In genomic region chr14:73382699-73383098, GRCm38 (mm10) we compare ENCODE assay signal across 8 mouse cellular contexts. TPM values are rescaled to one million over a fixed set of nuclear protein-coding genes. Genes with fewer than 3 reads are reported as not detected.
DNase-seq lines count a peak whose midpoint lies in the region; ATAC-seq and TF ChIP-seq lines count a peak whose summit lies in the region.

No protein-coding gene starts in this region.

- H3K27me3 ChIP-seq in limb, embryonic 11.5 days (ENCODE audit: control insufficient read depth, insufficient read depth, low read length) = no peaks in the 10 kb centered on the region
- H3K27me3 ChIP-seq in limb, embryonic 10.5 days (ENCODE audit: low read depth, poor library complexity, severe bottlenecking) = no peaks in the 10 kb centered on the region
- no peaks in the 10 kb centered on the region for H3K27me3 ChIP-seq in cerebellum, adult 2 months (ENCODE audit: control insufficient read depth, insufficient read depth, low read length)
- no peaks in the 10 kb centered on the region for H3K27me3 ChIP-seq in intestine, embryonic 15.5 days (replicated peaks)

- WGBS in limb, embryonic 11.5 days = 53% methylated on average over 9 of the region's 9 CpGs
- 72% methylated on average over 9 of the region's 9 CpGs for WGBS in limb, embryonic 10.5 days
- WGBS in cerebellum, adult 2 months = 1% methylated on average over 9 of the region's 9 CpGs
- 60% methylated on average over 9 of the region's 9 CpGs for WGBS in intestine, embryonic 15.5 days

- H3K9me3 ChIP-seq in limb, embryonic 11.5 days (ENCODE audit: control insufficient read depth, low read length) = no peaks in the 10 kb centered on the region
- H3K9me3 ChIP-seq in limb, embryonic 10.5 days (replicated peaks) = no peaks in the 10 kb centered on the region
- H3K9me3 ChIP-seq in intestine, embryonic 15.5 days = no peaks in the 10 kb centered on the region

- TF ChIP-seq CTCF in cerebellum, adult 2 months (IDR thresholded peaks at IDR 0.05; ENCODE audit: borderline replicate concordance, insufficient read depth, low read depth, low read length) = no peak

- H3K4me3 ChIP-seq in limb, embryonic 11.5 days (ENCODE audit: low read depth, low read length) = no peak overlapping the region
- no peak overlapping the region for H3K4me3 ChIP-seq in limb, embryonic 10.5 days
- H3K4me3 ChIP-seq in cerebellum, adult 2 months (replicated peaks; ENCODE audit: insufficient read depth, low read depth, low read length) = peak overlapping the region; percentile 93
- H3K4me3 ChIP-seq in intestine, embryonic 15.5 days (replicated peaks) = 0 out of 2 replicates have a peak overlapping the region, but pooled peaks have one; percentile 9

- no peak for DNase-seq in limb, embryonic 11.5 days (ENCODE audit: low spot score)
- no peak for DNase-seq in limb, embryonic 10.5 days (ENCODE audit: low spot score)
- peak; percentile 90 to 93 for DNase-seq in cerebellum, adult 2 months
- peak; percentile 56 to 68 for DNase-seq in gastrocnemius, adult 8-10 months (ENCODE audit: low spot score in 2 of 2)
- DNase-seq in left cerebral cortex, postnatal 10 days (ENCODE audit: extremely low spot score in 1 of 2, low spot score in 2 of 2) = peak; percentile 36 to 38
- no peak for DNase-seq in spleen, adult 18-20 months

- H3K36me3 ChIP-seq in limb, embryonic 11.5 days (ENCODE audit: control insufficient read depth, insufficient read depth, low read length) = no peaks in the 10 kb centered on the region
- H3K36me3 ChIP-seq in limb, embryonic 10.5 days = peaks cover 25% of the 10 kb centered on the region
- H3K36me3 ChIP-seq in intestine, embryonic 15.5 days = peaks cover 6% of the 10 kb centered on the region; the same call in 1 of the 2 replicates

- intact Hi-C loops in left cerebral cortex, postnatal 10 days (cut with DNase I) = loop anchor here (5.0 kb wide), 1 partner anchor 90 kb away; no protein-coding TSS in a partner anchor

- H3K4me2 ChIP-seq in limb, embryonic 11.5 days (ENCODE audit: low read depth, severe bottlenecking) = no peak overlapping the region; the same call in 1 of the 2 replicates
- H3K4me2 ChIP-seq in intestine, embryonic 15.5 days (replicated peaks) = peak overlapping the region; percentile 56

- H3K4me1 ChIP-seq in limb, embryonic 11.5 days (ENCODE audit: control insufficient read depth, insufficient read depth, low read length) = peaks cover 9% of the 10 kb centered on the region
- H3K4me1 ChIP-seq in limb, embryonic 10.5 days = peaks cover 22% of the 10 kb centered on the region
- H3K4me1 ChIP-seq in cerebellum, adult 2 months (ENCODE audit: control insufficient read depth, insufficient read depth, low read length) = peaks cover 20% of the 10 kb centered on the region; the same call in 1 of the 2 replicates
- H3K4me1 ChIP-seq in intestine, embryonic 15.5 days (replicated peaks) = peaks cover 18% of the 10 kb centered on the region

- no peak overlapping the region for H3K9ac ChIP-seq in limb, embryonic 11.5 days (ENCODE audit: low read length)
- no peak overlapping the region for H3K9ac ChIP-seq in intestine, embryonic 15.5 days

- H3K27ac ChIP-seq in limb, embryonic 11.5 days (replicated peaks; ENCODE audit: low read depth, low read length) = 0 out of 2 replicates have a peak overlapping the region, but pooled peaks have one; percentile 4
- H3K27ac ChIP-seq in limb, embryonic 10.5 days = no peak overlapping the region
- peak overlapping the region; percentile 97 for H3K27ac ChIP-seq in cerebellum, adult 2 months (ENCODE audit: insufficient read depth, low read length)
- H3K27ac ChIP-seq in intestine, embryonic 15.5 days = no peak overlapping the region

- TF ChIP-seq POLR2A in cerebellum, adult 2 months (IDR thresholded peaks at IDR 0.05; ENCODE audit: borderline replicate concordance, insufficient read depth, low read length) = peak; percentile 65; the same call in 1 of the 2 replicates

- ATAC-seq in limb, embryonic 11.5 days (ENCODE audit: insufficient number of reproducible peaks, low FRiP score, low TSS enrichment, low read depth) = no peak
- no peak for ATAC-seq in intestine, embryonic 15.5 days
- ATAC-seq in megakaryocyte-erythroid progenitor cell, adult 5-6 weeks (replicated peaks; ENCODE audit: low FRiP score, low TSS enrichment, poor library complexity, severe bottlenecking) = 0 out of 2 replicates have a peak, but pooled peaks have one; percentile 1

RNA-seq across cellular contexts. Expression of gene Itm2b, which starts 2.4 kb away (rescaled TPM):
- polyA plus RNA-seq in limb, embryonic 11.5 days (2014; fragmentation: Nextera tagmentation; extraction: Ambion mirVana) = 335 and 352 TPM in 2 replicates
- 219 and 269 TPM in 2 replicates for polyA plus RNA-seq in limb, embryonic 10.5 days (2016; fragmentation: Nextera tagmentation; extraction: Ambion mirVana)
- 1,793 and 1,993 TPM in 2 replicates for polyA plus RNA-seq in cerebellum, adult 2 months (2012; rRNA removed)
- total RNA-seq in gastrocnemius, adult 8-10 months (2022) = 100 to 1,000 TPM; 232 to 300 (median 269) TPM
- 668 and 678 TPM in 2 replicates for polyA plus RNA-seq in intestine, embryonic 15.5 days (2015; fragmentation: Nextera tagmentation; extraction: Ambion mirVana)
- 100 to 1,000 TPM; 537 to 566 TPM for total RNA-seq in left cerebral cortex, postnatal 10 days (2021)
- total RNA-seq in megakaryocyte-erythroid progenitor cell, adult 5-6 weeks (2014; fragmentation: Nextera tagmentation) = 241 and 252 TPM in 2 replicates
- total RNA-seq in megakaryocyte-erythroid progenitor cell, adult 5-6 weeks (2017) = 431 and 507 TPM in 2 replicates

RNA-seq across cellular contexts. Expression of gene Rb1, which starts 57.1 kb away (rescaled TPM):
- 29.7 and 30.4 TPM in 2 replicates for polyA plus RNA-seq in limb, embryonic 11.5 days (2014; fragmentation: Nextera tagmentation; extraction: Ambion mirVana)
- polyA plus RNA-seq in limb, embryonic 10.5 days (2016; fragmentation: Nextera tagmentation; extraction: Ambion mirVana) = 21.2 and 24.8 TPM in 2 replicates
- 21.2 and 22.4 TPM in 2 replicates for polyA plus RNA-seq in cerebellum, adult 2 months (2012; rRNA removed)
- 10 to 100 TPM; 14.5 to 25.1 (median 17.4) TPM for total RNA-seq in gastrocnemius, adult 8-10 months (2022)
- 18.4 and 24.8 TPM in 2 replicates for polyA plus RNA-seq in intestine, embryonic 15.5 days (2015; fragmentation: Nextera tagmentation; extraction: Ambion mirVana)
- total RNA-seq in left cerebral cortex, postnatal 10 days (2021) = 10 to 100 TPM; 35.9 to 37.9 TPM
- total RNA-seq in megakaryocyte-erythroid progenitor cell, adult 5-6 weeks (2014; fragmentation: Nextera tagmentation) = 48.3 and 62.1 TPM in 2 replicates
- 28.6 and 29.6 TPM in 2 replicates for total RNA-seq in megakaryocyte-erythroid progenitor cell, adult 5-6 weeks (2017)

Comparison
In these comparisons a context has a peak if more than half of its experiments do, and no peak if none do; other contexts are left out.
1. H3K27ac ChIP-seq: peak in limb, embryonic 11.5 days (single experiment) and cerebellum, adult 2 months (single experiment); none in limb, embryonic 10.5 days (single experiment) and intestine, embryonic 15.5 days (single experiment).
2. DNase-seq: peak in cerebellum, adult 2 months (2 of 2), gastrocnemius, adult 8-10 months (2 of 2) and left cerebral cortex, postnatal 10 days (2 of 2); none in limb, embryonic 11.5 days (single experiment), limb, embryonic 10.5 days (single experiment) and spleen, adult 18-20 months (0 of 2).
3. H3K4me3 ChIP-seq: peak in cerebellum, adult 2 months (single experiment) and intestine, embryonic 15.5 days (single experiment); none in limb, embryonic 11.5 days (single experiment) and limb, embryonic 10.5 days (single experiment).